Mouse (Mus musculus) hindbrain, embryonic 12.5 days (tissue): ENCODE measurements at regions not wholly inside any gene's neighbourhood (a gene's known extent, or its start where the extent isn't known, plus 50 kb on each side); places are given as distances from the start of the nearest gene placed in this dataset.

Experiments
- ATAC-seq: fragments of 200-750 bp; cut with Nextera tagmentation; 2 replicates; pipeline ENCODE4 v1.8.0; 2017; ENCODE audit warnings: moderate TSS enrichment; ENCODE audit not compliant: low FRiP score
- H3K27ac ChIP-seq: fragments of 300-500 bp; sonication (generic); 2 replicates; pipeline ENCODE4 v1.5.1; 2016; ENCODE audit warnings: mild to moderate bottlenecking
- H3K27me3 ChIP-seq: fragments of 300-500 bp; sonication (generic); 2 replicates; pipeline ENCODE4 v1.6.1; 2016; ENCODE audit warnings: mild to moderate bottlenecking
- H3K36me3 ChIP-seq: fragments of 300-500 bp; sonication (generic); 2 replicates; pipeline ENCODE4 v1.6.1; 2016; ENCODE audit warnings: mild to moderate bottlenecking
- H3K4me1 ChIP-seq: fragments of 300-500 bp; sonication (generic); 2 replicates; pipeline ENCODE4 v1.6.1; 2016
- H3K4me2 ChIP-seq: fragments of 300-500 bp; sonication (generic); replicated peaks from 2 replicates; pipeline ENCODE4 v1.6.1; 2016; ENCODE audit warnings: mild to moderate bottlenecking
- H3K4me3 ChIP-seq: fragments of 300-500 bp; sonication (generic); 2 replicates; pipeline ENCODE4 v1.5.1; 2016; ENCODE audit warnings: mild to moderate bottlenecking
- H3K9ac ChIP-seq: fragments of 300-500 bp; sonication (generic); 2 replicates; pipeline ENCODE4 v1.6.1; 2016; ENCODE audit warnings: mild to moderate bottlenecking, moderate library complexity
- H3K9me3 ChIP-seq: fragments of 300-500 bp; sonication (generic); replicated peaks from 2 replicates; pipeline ENCODE4 v1.6.1; 2016; ENCODE audit warnings: mild to moderate bottlenecking
- WGBS: fragments of 180-500 bp; shearing (Covaris S2); methylation state at CpG from one replicate; pipeline ENCODE4 v1.1.7; 2016; 5-methylcytosine and 5-hydroxymethylcytosine counted together

DNA sequence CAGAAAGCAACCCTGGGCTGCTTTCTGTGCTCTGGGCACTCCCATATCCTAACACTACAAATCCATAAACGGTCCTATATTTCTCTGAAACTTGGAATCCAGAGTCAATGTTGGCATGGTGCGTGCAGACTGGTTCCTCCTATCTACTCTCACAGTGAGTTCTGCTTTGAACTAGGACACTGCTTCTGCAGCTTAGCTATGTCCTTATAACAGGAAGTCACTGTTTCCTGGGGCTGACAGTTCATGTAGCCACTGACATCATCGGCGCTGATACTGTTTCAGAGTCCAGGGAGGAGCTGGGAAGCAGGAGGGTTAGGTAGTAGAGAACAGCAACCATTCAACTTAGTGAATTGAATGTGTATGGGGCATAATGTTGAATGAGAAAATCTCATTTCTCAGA lies 948.6 kb downstream of the Synb start:
- Histone ChIP-seq H3K27ac (no peak overlapping the region), H3K27me3 (no peaks in the 10 kb centered on the region), H3K4me2 (no peak overlapping the region), H3K4me3 (no peak overlapping the region), H3K9ac (no peak overlapping the region), H3K9me3 (no peaks in the 10 kb centered on the region), H3K36me3 (no peaks in the 10 kb centered on the region), H3K4me1 (no peaks in the 10 kb centered on the region)
- WGBS, result 78% methylated on average over 4 of the region's 4 CpGs
- no peak for ATAC-seq

DNA sequence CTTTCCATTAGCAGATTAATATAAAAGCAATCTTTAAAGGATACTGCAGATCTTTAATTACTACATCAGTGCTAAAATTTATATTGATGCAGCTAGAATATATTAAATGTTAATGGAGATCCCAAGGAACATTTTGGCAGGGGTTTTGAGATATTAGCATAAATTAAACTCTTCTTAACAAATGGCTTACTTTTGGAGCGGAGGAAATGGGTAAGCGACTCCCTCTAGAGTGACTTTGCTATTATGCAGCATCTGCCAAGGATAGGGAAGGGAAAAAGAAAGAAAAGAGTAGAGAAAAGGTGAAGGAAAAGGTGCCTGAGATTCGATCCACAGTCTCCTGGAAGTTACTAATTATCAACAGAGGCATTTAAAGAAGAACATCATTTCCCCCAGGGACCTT lies 949.4 kb downstream of the Synb start:
- Histone ChIP-seq H3K9ac (no peak overlapping the region), H3K4me1 (no peaks in the 10 kb centered on the region), H3K4me2 (no peak overlapping the region), H3K27me3 (no peaks in the 10 kb centered on the region), H3K27ac (no peak overlapping the region), H3K36me3 (no peaks in the 10 kb centered on the region), H3K4me3 (no peak overlapping the region), H3K9me3 (no peaks in the 10 kb centered on the region)
- ATAC-seq, result no peak
- 72% methylated on average over 3 of the region's 3 CpGs for WGBS

DNA sequence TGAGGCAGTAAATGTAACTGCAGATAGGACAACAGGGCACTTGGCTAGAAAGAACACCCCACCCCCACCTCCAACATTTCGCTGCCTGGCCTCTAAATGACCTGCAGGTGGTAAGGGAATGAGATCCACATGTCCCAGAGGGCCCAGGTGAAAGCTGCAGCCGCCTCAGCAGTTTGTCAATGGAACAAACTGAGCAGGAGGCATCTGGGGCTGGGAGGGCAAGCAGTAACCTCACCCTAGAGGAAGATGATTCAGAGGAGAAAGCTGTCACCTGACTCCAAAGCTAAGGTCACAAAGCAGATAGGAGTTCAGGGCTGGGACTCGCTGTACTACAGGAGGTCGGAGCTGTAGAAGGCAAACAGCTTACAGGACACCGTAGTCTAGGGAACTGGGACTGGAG lies 955.7 kb downstream of the Synb start:
- H3K36me3 ChIP-seq, result no peaks in the 10 kb centered on the region
- H3K27ac ChIP-seq, result no peak overlapping the region
- H3K27me3 ChIP-seq, result no peaks in the 10 kb centered on the region
- no peaks in the 10 kb centered on the region for H3K9me3 ChIP-seq
- H3K9ac ChIP-seq, result no peak overlapping the region
- no peak for ATAC-seq
- no peak overlapping the region for H3K4me3 ChIP-seq
- 49% methylated on average over 5 of the region's 5 CpGs for WGBS
- peaks cover 14% of the 10 kb centered on the region; the same call in 1 of the 2 replicates for H3K4me1 ChIP-seq
- H3K4me2 ChIP-seq, result no peak overlapping the region

DNA sequence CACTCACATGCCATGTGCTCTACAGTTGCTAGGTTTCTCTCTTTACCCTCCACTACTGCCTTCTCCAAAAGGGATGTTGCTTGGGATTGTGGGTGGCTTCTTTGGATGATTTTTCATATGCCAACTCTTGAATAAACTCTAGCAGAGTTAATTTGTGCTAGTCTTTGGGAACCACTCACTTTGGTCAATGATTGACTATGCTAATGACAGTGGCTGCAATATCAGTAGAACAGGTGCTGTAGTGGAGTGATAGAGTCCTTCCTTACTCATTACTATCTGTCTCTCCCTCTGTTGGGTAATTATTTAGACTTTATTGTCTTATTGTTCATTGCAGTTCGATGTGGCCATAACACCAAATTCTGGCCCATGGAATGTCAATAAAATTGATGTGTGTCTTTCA lies 969.0 kb downstream of the Synb start:
- no peak for ATAC-seq
- H3K27me3 ChIP-seq, result no peaks in the 10 kb centered on the region
- no peaks in the 10 kb centered on the region for H3K36me3 ChIP-seq
- no peaks in the 10 kb centered on the region for H3K4me1 ChIP-seq
- no peak overlapping the region for H3K9ac ChIP-seq
- 85% methylated on average over 1 of the region's 1 CpGs for WGBS
- H3K4me3 ChIP-seq, result no peak overlapping the region
- H3K4me2 ChIP-seq, result no peak overlapping the region
- no peaks in the 10 kb centered on the region for H3K9me3 ChIP-seq
- H3K27ac ChIP-seq, result no peak overlapping the region

DNA sequence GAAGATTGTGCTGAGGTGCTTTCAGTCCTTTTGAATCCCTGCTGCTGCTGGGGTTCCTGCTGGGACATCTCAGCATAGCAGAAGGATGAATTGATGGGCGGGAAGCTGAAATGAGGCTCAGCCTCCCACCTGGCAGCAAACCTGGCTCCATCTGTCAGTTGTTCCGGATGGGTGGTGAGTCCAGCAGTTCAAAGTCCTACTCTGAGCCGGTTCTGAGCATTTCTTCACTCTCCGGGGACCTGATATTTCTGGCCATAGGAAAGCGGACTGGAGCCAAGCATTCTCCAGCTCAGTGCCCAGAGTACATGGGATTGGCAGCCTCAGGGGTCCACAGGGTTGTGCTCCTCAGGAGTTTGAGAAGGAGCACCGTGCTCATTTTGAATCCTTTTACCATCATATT lies 971.1 kb downstream of the Synb start:
- ATAC-seq, result no peak
- WGBS, result 54% methylated on average over 6 of the region's 6 CpGs
- no peak overlapping the region for H3K27ac ChIP-seq

DNA sequence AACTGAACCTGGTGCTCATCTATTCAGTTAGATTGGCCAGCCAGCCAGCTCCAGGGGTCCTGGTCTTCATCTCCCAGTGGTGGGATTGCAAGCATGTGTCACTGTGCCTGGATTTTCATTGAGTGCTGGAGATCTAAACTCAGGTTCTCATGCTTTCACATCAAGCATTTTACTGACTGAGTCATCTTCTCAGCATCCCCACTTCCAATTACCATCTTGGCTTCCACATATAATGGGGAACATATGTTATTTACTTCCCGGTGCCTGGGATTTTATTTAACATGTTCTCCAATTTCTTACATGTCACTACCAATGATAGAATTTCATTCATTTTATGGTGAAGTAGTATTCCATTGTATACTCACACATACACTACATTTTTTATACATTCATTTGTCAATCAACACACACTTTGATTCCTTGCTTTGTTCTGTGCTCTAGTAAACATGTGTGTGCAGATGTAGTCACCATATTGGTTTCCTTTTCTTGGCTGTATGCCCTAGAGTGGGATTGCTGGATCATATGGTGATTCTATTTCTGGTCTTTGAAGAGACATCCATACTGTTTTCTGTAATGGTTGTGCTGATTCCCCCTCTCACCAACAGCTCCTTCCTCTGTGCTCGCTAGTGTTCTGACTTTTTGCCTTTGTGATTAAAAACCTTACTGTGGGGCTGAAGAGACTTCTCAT lies 986.0 kb downstream of the Synb start:
- ATAC-seq, result no peak
- H3K4me3 ChIP-seq, result no peak overlapping the region
- 70% methylated on average over 2 of the region's 2 CpGs for WGBS
- no peak overlapping the region for H3K4me2 ChIP-seq
- no peaks in the 10 kb centered on the region for H3K4me1 ChIP-seq
- H3K36me3 ChIP-seq, result no peaks in the 10 kb centered on the region
- no peaks in the 10 kb centered on the region for H3K9me3 ChIP-seq
- no peak overlapping the region for H3K27ac ChIP-seq
- no peak overlapping the region for H3K9ac ChIP-seq
- no peaks in the 10 kb centered on the region for H3K27me3 ChIP-seq

More for the DNA sequence above, 971.1 kb downstream of the Synb start:
- H3K4me2 ChIP-seq, result no peak overlapping the region
- H3K9me3 ChIP-seq, result no peaks in the 10 kb centered on the region
- no peak overlapping the region for H3K9ac ChIP-seq
- H3K4me3 ChIP-seq, result no peak overlapping the region
- H3K27me3 ChIP-seq, result no peaks in the 10 kb centered on the region
- H3K36me3 ChIP-seq, result no peaks in the 10 kb centered on the region
- H3K4me1 ChIP-seq, result no peaks in the 10 kb centered on the region

DNA sequence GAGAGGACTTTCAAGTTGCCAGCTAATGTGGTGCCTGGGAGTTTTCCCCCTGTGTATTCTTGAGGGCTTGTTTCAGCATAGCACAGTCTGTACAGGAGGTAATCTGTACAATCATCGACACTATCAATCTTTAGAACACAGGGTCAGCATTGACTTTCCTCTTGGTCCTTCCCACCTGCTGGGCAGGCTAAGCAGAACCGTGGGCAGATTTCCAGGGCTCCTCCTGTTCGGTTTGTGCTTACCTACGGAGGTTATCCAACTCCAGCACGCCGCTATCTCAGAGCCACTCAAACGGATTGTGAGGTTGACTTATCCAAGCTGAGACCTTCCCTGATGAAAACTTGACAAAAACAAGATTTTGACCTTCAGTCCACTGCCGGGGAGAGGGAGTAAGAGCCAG lies 988.9 kb downstream of the Synb start:
- no peak overlapping the region for H3K9ac ChIP-seq
- no peak for ATAC-seq
- 87% methylated on average over 8 of the region's 8 CpGs for WGBS
- no peak overlapping the region for H3K4me2 ChIP-seq
- H3K4me3 ChIP-seq, result no peak overlapping the region
- no peaks in the 10 kb centered on the region for H3K9me3 ChIP-seq
- no peaks in the 10 kb centered on the region for H3K36me3 ChIP-seq
- no peak overlapping the region for H3K27ac ChIP-seq
- H3K27me3 ChIP-seq, result no peaks in the 10 kb centered on the region
- no peaks in the 10 kb centered on the region; the same call in 1 of the 2 replicates for H3K4me1 ChIP-seq

DNA sequence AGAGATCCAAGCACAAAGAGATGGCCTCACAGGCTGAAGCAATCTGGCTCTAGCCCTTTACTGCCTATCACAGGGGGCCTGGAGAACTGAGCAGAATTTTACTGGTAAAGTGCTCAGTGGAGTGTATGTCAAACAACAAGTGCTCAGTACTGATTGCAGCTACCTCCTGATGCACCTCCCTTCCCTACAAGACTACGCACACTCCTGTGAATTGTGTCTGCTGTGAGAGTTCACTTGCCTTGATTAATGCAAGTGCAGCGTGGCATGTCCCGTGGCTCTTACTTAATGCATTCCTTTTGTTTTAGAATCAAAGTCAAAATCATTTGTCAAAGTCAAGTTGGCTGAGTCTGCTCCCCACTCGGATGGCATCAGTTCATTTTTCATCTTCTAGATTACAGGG lies 992.4 kb downstream of the Synb start:
- no peak overlapping the region for H3K4me2 ChIP-seq
- 45% methylated on average over 4 of the region's 4 CpGs for WGBS
- no peak overlapping the region for H3K9ac ChIP-seq
- H3K9me3 ChIP-seq, result no peaks in the 10 kb centered on the region
- H3K27me3 ChIP-seq, result no peaks in the 10 kb centered on the region
- no peaks in the 10 kb centered on the region; the same call in 1 of the 2 replicates for H3K4me1 ChIP-seq
- no peak overlapping the region for H3K4me3 ChIP-seq
- no peak overlapping the region for H3K27ac ChIP-seq
- H3K36me3 ChIP-seq, result no peaks in the 10 kb centered on the region
- peak; percentile 52; the same call in 1 of the 2 replicates for ATAC-seq

DNA sequence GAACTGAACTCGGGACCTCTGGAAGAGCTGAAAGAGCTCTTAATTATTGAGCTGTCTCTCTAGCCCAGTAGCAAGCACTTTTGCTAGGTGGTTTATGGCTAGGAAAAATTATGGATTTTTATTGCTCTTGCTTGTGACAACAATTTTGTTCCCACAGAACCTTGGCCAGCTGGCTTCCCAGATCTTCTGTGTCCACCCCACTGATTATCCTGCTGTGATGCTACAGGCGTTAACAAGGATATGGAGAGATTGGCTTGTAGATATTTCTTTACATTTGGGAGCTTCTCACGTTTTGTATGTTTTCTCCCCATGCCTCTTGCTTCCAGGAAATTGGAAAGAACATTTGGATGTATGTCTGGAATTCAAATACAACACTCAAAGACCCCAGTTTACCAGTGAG lies 1008.6 kb downstream of the Synb start:
- Histone ChIP-seq H3K4me1 (no peaks in the 10 kb centered on the region), H3K27ac (no peak overlapping the region), H3K9me3 (no peaks in the 10 kb centered on the region; the same call in 1 of the 2 replicates), H3K4me2 (no peak overlapping the region), H3K4me3 (no peak overlapping the region), H3K27me3 (no peaks in the 10 kb centered on the region), H3K36me3 (no peaks in the 10 kb centered on the region), H3K9ac (no peak overlapping the region)
- no peak for ATAC-seq
- WGBS, result 77% methylated on average over 3 of the region's 3 CpGs

DNA sequence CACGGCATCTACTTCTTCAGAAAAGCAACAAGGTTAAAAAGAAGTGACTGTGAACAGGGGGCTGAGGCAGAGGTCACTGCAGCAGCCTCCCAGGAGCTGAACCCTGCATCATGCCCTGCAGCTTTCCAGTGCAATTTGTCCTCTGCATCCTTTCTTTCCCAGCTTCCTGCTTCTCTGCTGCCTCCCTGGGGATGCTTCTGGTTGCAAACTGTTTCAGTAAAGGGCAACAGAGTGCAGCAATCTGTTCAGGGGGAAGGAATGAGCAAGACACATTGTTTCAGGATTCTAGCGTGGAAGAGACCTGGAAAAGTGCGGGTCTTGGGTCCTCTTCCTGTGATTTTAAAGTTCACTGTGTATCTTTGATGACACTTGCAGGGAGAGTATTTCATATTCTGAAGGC lies 1032.7 kb downstream of the Synb start:
- H3K9ac ChIP-seq, result no peak overlapping the region
- H3K27me3 ChIP-seq, result no peaks in the 10 kb centered on the region
- 0 out of 2 replicates have a peak overlapping the region, but pooled peaks have one; percentile 25 for H3K27ac ChIP-seq
- H3K4me2 ChIP-seq, result no peak overlapping the region
- peaks cover 14% of the 10 kb centered on the region for H3K4me1 ChIP-seq
- ATAC-seq, result no peak
- 53% methylated on average over 3 of the region's 3 CpGs for WGBS
- H3K9me3 ChIP-seq, result no peaks in the 10 kb centered on the region
- no peaks in the 10 kb centered on the region for H3K36me3 ChIP-seq
- no peak overlapping the region for H3K4me3 ChIP-seq

DNA sequence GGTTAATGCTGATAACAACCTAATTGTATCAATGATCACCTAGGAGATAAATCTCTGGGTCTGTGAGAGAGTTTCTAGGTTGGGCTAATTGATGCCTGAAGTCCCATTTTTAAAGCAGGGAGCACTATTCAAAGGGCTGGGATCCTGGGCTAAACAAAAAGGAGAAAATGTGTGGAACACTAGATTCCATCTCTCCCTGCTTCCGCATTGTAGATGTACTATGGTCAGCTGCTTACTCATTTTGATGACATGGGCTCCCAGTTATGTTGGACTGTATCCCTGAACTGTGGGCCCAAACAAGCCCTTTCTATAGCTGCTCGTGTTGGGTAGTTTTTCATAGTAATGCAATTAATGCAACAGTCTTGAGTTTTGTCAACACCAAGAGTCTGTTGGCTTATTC lies 1047.1 kb downstream of the Synb start:
- WGBS, result 80% methylated on average over 2 of the region's 2 CpGs
- H3K9me3 ChIP-seq, result no peaks in the 10 kb centered on the region
- H3K36me3 ChIP-seq, result no peaks in the 10 kb centered on the region
- no peaks in the 10 kb centered on the region for H3K4me1 ChIP-seq
- no peak overlapping the region for H3K4me3 ChIP-seq
- H3K27me3 ChIP-seq, result no peaks in the 10 kb centered on the region
- ATAC-seq, result no peak
- H3K4me2 ChIP-seq, result no peak overlapping the region
- H3K27ac ChIP-seq, result no peak overlapping the region
- no peak overlapping the region for H3K9ac ChIP-seq

DNA sequence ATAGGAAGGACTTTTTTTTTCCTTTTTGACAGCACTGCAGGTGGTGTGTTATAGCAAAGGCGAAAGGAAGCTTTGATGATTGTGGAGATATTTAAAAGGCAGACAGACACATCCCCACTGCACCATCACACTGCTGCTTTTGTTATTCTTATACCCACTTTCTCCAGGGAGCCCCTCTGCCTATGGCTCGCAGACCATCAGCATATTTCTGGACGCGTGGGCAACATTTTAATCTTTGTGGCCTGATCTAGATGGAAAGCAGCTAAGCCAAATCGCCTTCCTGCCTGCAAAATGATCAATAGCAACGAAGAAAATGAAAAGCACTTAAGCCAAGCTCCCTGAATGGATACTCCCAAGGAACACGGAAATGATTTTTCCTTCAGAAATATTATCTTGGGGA lies 1054.0 kb downstream of the Synb start:
- H3K27ac ChIP-seq, result no peak overlapping the region
- H3K9ac ChIP-seq, result no peak overlapping the region
- H3K9me3 ChIP-seq, result no peaks in the 10 kb centered on the region
- no peak overlapping the region for H3K4me2 ChIP-seq
- no peaks in the 10 kb centered on the region for H3K4me1 ChIP-seq
- 63% methylated on average over 7 of the region's 7 CpGs for WGBS
- ATAC-seq, result no peak
- H3K4me3 ChIP-seq, result no peak overlapping the region
- H3K27me3 ChIP-seq, result no peaks in the 10 kb centered on the region
- H3K36me3 ChIP-seq, result no peaks in the 10 kb centered on the region

DNA sequence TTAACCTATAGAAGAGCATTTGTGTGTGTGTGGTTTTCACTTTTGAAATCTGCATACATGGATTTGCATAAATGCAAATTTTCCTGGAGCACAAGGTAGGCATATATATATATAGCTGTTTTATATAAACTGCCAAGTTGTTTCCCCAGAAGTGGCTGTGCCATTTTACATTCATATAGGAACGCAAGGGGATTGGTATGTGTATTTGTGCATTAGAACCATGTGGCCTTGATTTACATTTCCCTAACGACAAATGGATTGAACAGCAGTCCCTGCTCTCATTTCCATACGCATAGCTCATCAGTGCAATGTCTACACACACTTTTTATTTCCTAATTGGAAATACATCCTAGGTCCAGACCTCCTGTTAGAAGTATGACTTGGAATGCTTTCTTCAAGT lies 1069.9 kb downstream of the Synb start:
- no peaks in the 10 kb centered on the region for H3K27me3 ChIP-seq
- WGBS, result 75% methylated on average over 3 of the region's 3 CpGs
- H3K27ac ChIP-seq, result no peak overlapping the region

More for the DNA sequence above, 1069.9 kb downstream of the Synb start:
- Histone ChIP-seq H3K9ac (no peak overlapping the region), H3K4me3 (no peak overlapping the region), H3K4me2 (no peak overlapping the region), H3K9me3 (no peaks in the 10 kb centered on the region), H3K36me3 (no peaks in the 10 kb centered on the region), H3K4me1 (peaks cover under 1% of the 10 kb centered on the region; the same call in 1 of the 2 replicates)
- ATAC-seq, result no peak
